Mouse (Mus musculus) intestine, embryonic 16.5 days (tissue): Measurements from ENCODE around the gene Pcbp3. TPM values are rescaled to one million over a fixed set of nuclear protein-coding genes. Genes with fewer than 3 reads are reported as not detected.

Source experiments
- ATAC-seq: fragments of 200-750 bp; cut with Nextera tagmentation; 2 replicates; pipeline ENCODE4 v1.8.0; 2017; ENCODE audit warnings: moderate TSS enrichment, moderate library complexity
- H3K27ac ChIP-seq: fragments of 300-500 bp; sonication (generic); 2 replicates; pipeline ENCODE4 v1.5.1; 2014; ENCODE audit warnings: mild to moderate bottlenecking, low read length
- H3K27me3 ChIP-seq: fragments of 300-500 bp; sonication (generic); replicated peaks from 2 replicates; pipeline ENCODE4 v1.6.1; 2014; ENCODE audit warnings: low read length, control low read depth, mixed read lengths; ENCODE audit not compliant: control insufficient read depth, insufficient read depth
- H3K36me3 ChIP-seq: fragments of 300-500 bp; sonication (generic); 2 replicates; pipeline ENCODE4 v1.6.1; 2014; ENCODE audit warnings: low read length, control low read depth; ENCODE audit not compliant: control insufficient read depth, insufficient read depth
- H3K4me1 ChIP-seq: fragments of 300-500 bp; sonication (generic); 2 replicates; pipeline ENCODE4 v1.6.1; 2014; ENCODE audit warnings: low read length, control low read depth, mixed read lengths; ENCODE audit not compliant: control insufficient read depth, insufficient read depth
- H3K4me2 ChIP-seq: fragments of 300-500 bp; sonication (generic); 2 replicates; pipeline ENCODE4 v1.6.1; 2014; ENCODE audit warnings: low read depth, low read length, control low read depth
- H3K4me3 ChIP-seq: fragments of 300-500 bp; sonication (generic); 2 replicates; pipeline ENCODE4 v1.5.1; 2014; ENCODE audit warnings: mild to moderate bottlenecking, low read length
- H3K9ac ChIP-seq: fragments of 300-500 bp; sonication (generic); 2 replicates; pipeline ENCODE4 v1.6.1; 2014; ENCODE audit warnings: low read depth, low read length
- H3K9me3 ChIP-seq: fragments of 300-500 bp; sonication (generic); 2 replicates; pipeline ENCODE4 v1.6.1; 2016; ENCODE audit warnings: low read length, control low read depth; ENCODE audit not compliant: control insufficient read depth
- WGBS: fragments of 180-500 bp; shearing (Covaris S2); extraction: QIAGEN DNeasy Blood & Tissue Kit; methylation state at CpG from one replicate; pipeline ENCODE4 v1.1.7; 2014; 5-methylcytosine and 5-hydroxymethylcytosine counted together
- polyA plus RNA-seq: library from polyadenylated mRNA; unstranded; fragments of >200 nt; fragmentation: Nextera tagmentation; extraction: Ambion mirVana; gene quantifications from 2 replicates; pipeline ENCODE4 v1.2.1, GENCODE M21; 2015

Gene Pcbp3
- polyA plus RNA-seq, 1 experiment from 2014 or later: 44.1 TPM

GRCm38 (mm10) chr10:76732881-76733676 is 228.6 kb downstream of the Pcbp3 start:
- 8% methylated on average over 17 of the region's 17 CpGs for WGBS
- Histone ChIP-seq H3K9ac (peak overlapping the region; percentile 58), H3K27ac (peak overlapping the region; percentile 94), H3K9me3 (no peaks in the 10 kb centered on the region), H3K36me3 (no peaks in the 10 kb centered on the region), H3K4me1 (peaks cover 22% of the 10 kb centered on the region), H3K27me3 (no peaks in the 10 kb centered on the region), H3K4me2 (peak overlapping the region; percentile 43), H3K4me3 (peak overlapping the region; percentile 17)
- peak; percentile 89 for ATAC-seq

GRCm38 (mm10) chr10:76732391-76732790 is 229.3 kb downstream of the Pcbp3 start:
- no peak for ATAC-seq
- peak overlapping the region; percentile 57 for H3K9ac ChIP-seq
- 60% methylated on average over 6 of the region's 6 CpGs for WGBS

GRCm38 (mm10) chr10:76731621-76732239 is 230.0 kb downstream of the Pcbp3 start:
- Histone ChIP-seq H3K36me3 (no peaks in the 10 kb centered on the region), H3K4me3 (no peak overlapping the region), H3K9me3 (no peaks in the 10 kb centered on the region), H3K27ac (peak overlapping the region; percentile 94), H3K9ac (peak overlapping the region; percentile 57), H3K27me3 (no peaks in the 10 kb centered on the region), H3K4me1 (peaks cover 22% of the 10 kb centered on the region), H3K4me2 (no peak overlapping the region; the same call in 1 of the 2 replicates)
- ATAC-seq: no peak
- 57% methylated on average over 20 of the region's 20 CpGs for WGBS

More at GRCm38 (mm10) chr10:76732391-76732790, 229.3 kb downstream of the Pcbp3 start:
- Histone ChIP-seq H3K4me3 (no peak overlapping the region), H3K27me3 (no peaks in the 10 kb centered on the region), H3K36me3 (no peaks in the 10 kb centered on the region), H3K4me2 (no peak overlapping the region), H3K27ac (peak overlapping the region; percentile 94), H3K4me1 (peaks cover 22% of the 10 kb centered on the region), H3K9me3 (no peaks in the 10 kb centered on the region)

- Histone ChIP-seq H3K9me3 (no peaks in the 10 kb centered on the region), H3K4me3 (no peak overlapping the region), H3K4me1 (peaks cover 22% of the 10 kb centered on the region), H3K27me3 (no peaks in the 10 kb centered on the region), H3K27ac (peak overlapping the region; percentile 36; the same call in 1 of the 2 replicates), H3K36me3 (no peaks in the 10 kb centered on the region), H3K4me2 (no peak overlapping the region), H3K9ac (no peak overlapping the region)
- WGBS: 73% methylated on average over 19 of the region's 19 CpGs
- ATAC-seq: no peak
Observed at GRCm38 (mm10) chr10:76729631-76730620, 231.8 kb downstream of the Pcbp3 start.

GRCm38 (mm10) chr10:76728369-76728768 is 233.3 kb downstream of the Pcbp3 start:
- no peaks in the 10 kb centered on the region for H3K36me3 ChIP-seq
- H3K4me2 ChIP-seq: no peak overlapping the region
- 15% methylated on average over 11 of the region's 11 CpGs for WGBS
- peak overlapping the region; percentile 52; the same call in 1 of the 2 replicates for H3K9ac ChIP-seq
- no peak overlapping the region; the same call in 1 of the 2 replicates for H3K27ac ChIP-seq
- H3K4me1 ChIP-seq: peaks cover 17% of the 10 kb centered on the region
- no peak for ATAC-seq
- no peak overlapping the region for H3K4me3 ChIP-seq
- H3K27me3 ChIP-seq: no peaks in the 10 kb centered on the region
- no peaks in the 10 kb centered on the region for H3K9me3 ChIP-seq

GRCm38 (mm10) chr10:76727301-76727700 is 234.4 kb downstream of the Pcbp3 start:
- peaks cover 13% of the 10 kb centered on the region for H3K4me1 ChIP-seq
- WGBS: 90% methylated on average over 7 of the region's 7 CpGs
- no peak overlapping the region for H3K4me3 ChIP-seq
- ATAC-seq: no peak
- H3K27ac ChIP-seq: no peak overlapping the region
- H3K36me3 ChIP-seq: 0 out of 2 replicates have a peak, but pooled peaks cover 8% of the 10 kb centered on the region
- no peaks in the 10 kb centered on the region for H3K27me3 ChIP-seq
- H3K9me3 ChIP-seq: no peaks in the 10 kb centered on the region
- H3K9ac ChIP-seq: no peak overlapping the region
- H3K4me2 ChIP-seq: no peak overlapping the region

GRCm38 (mm10) chr10:76726866-76727265 is 234.8 kb downstream of the Pcbp3 start:
- Histone ChIP-seq H3K9ac (no peak overlapping the region), H3K9me3 (no peaks in the 10 kb centered on the region), H3K4me2 (no peak overlapping the region), H3K27ac (peak overlapping the region; percentile 69), H3K36me3 (0 out of 2 replicates have a peak, but pooled peaks cover 9% of the 10 kb centered on the region), H3K4me1 (peaks cover 9% of the 10 kb centered on the region), H3K27me3 (no peaks in the 10 kb centered on the region), H3K4me3 (no peak overlapping the region)
- 90% methylated on average over 4 of the region's 4 CpGs for WGBS
- no peak for ATAC-seq

- peak within 1 kb of the TSS; percentile 55 for H3K4me3 ChIP-seq
- ATAC-seq: peak; percentile 66
- peak within 1 kb of the TSS; percentile 81 for H3K9ac ChIP-seq
- peak within 1 kb of the TSS; percentile 68 for H3K4me2 ChIP-seq
- no peaks in the 10 kb centered on the region for H3K9me3 ChIP-seq
- H3K27ac ChIP-seq: peak within 1 kb of the TSS; percentile 69
- WGBS: 20% methylated on average over 9 of the region's 9 CpGs
- peaks cover 4% of the 10 kb centered on the region; the same call in 1 of the 2 replicates for H3K4me1 ChIP-seq
- H3K36me3 ChIP-seq: peaks cover 13% of the 10 kb centered on the region; the same call in 1 of the 2 replicates
- no peaks in the 10 kb centered on the region for H3K27me3 ChIP-seq
Observed at GRCm38 (mm10) chr10:76725682-76726285, 235.9 kb downstream of the Pcbp3 start, which contains the start of gene Col6a1. Col6a1 (minus strand) TSS chr10:76726168.
